Mouse (Mus musculus) kidney, postnatal 0 days (tissue): ENCODE measurements around the gene Gpatch4. TPM values are rescaled to one million over a fixed set of nuclear protein-coding genes. Genes with fewer than 3 reads are reported as not detected.
A peak's percentile ranks its signal among the peaks of the same experiment; 100 is the strongest.

Source experiments
- ATAC-seq: fragments of 200-750 bp; cut with Nextera tagmentation; replicated peaks from 2 replicates; pipeline ENCODE4 v1.8.0; 2017; ENCODE audit warnings: low read depth, moderate number of reproducible peaks, moderate TSS enrichment, moderate library complexity; ENCODE audit not compliant: low FRiP score
- DNase-seq: peaks from one replicate; pipeline ENCODE4 v3.0.0-alpha.2; 2016; ENCODE audit warnings: low spot score
- H3K27ac ChIP-seq: fragments of 300-500 bp; sonication (generic); 2 replicates; pipeline ENCODE4 v1.5.1; 2014; ENCODE audit warnings: mild to moderate bottlenecking
- H3K27me3 ChIP-seq: fragments of 300-500 bp; sonication (generic); 2 replicates; pipeline ENCODE4 v1.6.1; 2014; ENCODE audit warnings: low read length, mixed read lengths; ENCODE audit not compliant: insufficient read depth
- H3K36me3 ChIP-seq: fragments of 300-500 bp; sonication (generic); 2 replicates; pipeline ENCODE4 v1.6.1; 2014; ENCODE audit warnings: low read length, mixed read lengths; ENCODE audit not compliant: insufficient read depth
- H3K4me1 ChIP-seq: fragments of 300-500 bp; sonication (generic); replicated peaks from 2 replicates; pipeline ENCODE4 v1.6.1; 2014; ENCODE audit warnings: antibody characterized with exemption, low read length, mixed read lengths; ENCODE audit not compliant: insufficient read depth
- H3K4me2 ChIP-seq: fragments of 300-500 bp; sonication (generic); 2 replicates; pipeline ENCODE4 v1.6.1; 2014; ENCODE audit warnings: mild to moderate bottlenecking, low read length, moderate library complexity, mixed read lengths
- H3K4me3 ChIP-seq: fragments of 300-500 bp; sonication (generic); replicated peaks from 2 replicates; pipeline ENCODE4 v1.5.1; 2014; ENCODE audit warnings: low read depth, low read length
- H3K9ac ChIP-seq: fragments of 300-500 bp; sonication (generic); 2 replicates; pipeline ENCODE4 v1.6.1; 2014; ENCODE audit warnings: low read depth, low read length
- H3K9me3 ChIP-seq: fragments of 300-500 bp; sonication (generic); replicated peaks from 2 replicates; pipeline ENCODE4 v1.6.1; 2016; ENCODE audit warnings: low read length, inconsistent platforms, mixed read lengths
- CTCF ChIP-seq: IDR thresholded peaks from 2 replicates; pipeline ENCODE4 v1.5.1; 2016; ENCODE audit warnings: antibody characterized with exemption, low read depth, mild to moderate bottlenecking, moderate library complexity
- WGBS: fragments of 180-500 bp; shearing (Covaris S2); extraction: QIAGEN DNeasy Blood & Tissue Kit; methylation state at CpG from one replicate; pipeline ENCODE4 v1.1.7; 2014; 5-methylcytosine and 5-hydroxymethylcytosine counted together
- polyA plus RNA-seq: library from polyadenylated mRNA; unstranded; fragments of >200 nt; fragmentation: Nextera tagmentation; extraction: Ambion mirVana; gene quantifications from 2 replicates; pipeline ENCODE4 v1.2.1, GENCODE M21; 2015

The Gpatch4 gene
- polyA plus RNA-seq, 1 experiment from 2014 or later = 26.3 TPM

DNA sequence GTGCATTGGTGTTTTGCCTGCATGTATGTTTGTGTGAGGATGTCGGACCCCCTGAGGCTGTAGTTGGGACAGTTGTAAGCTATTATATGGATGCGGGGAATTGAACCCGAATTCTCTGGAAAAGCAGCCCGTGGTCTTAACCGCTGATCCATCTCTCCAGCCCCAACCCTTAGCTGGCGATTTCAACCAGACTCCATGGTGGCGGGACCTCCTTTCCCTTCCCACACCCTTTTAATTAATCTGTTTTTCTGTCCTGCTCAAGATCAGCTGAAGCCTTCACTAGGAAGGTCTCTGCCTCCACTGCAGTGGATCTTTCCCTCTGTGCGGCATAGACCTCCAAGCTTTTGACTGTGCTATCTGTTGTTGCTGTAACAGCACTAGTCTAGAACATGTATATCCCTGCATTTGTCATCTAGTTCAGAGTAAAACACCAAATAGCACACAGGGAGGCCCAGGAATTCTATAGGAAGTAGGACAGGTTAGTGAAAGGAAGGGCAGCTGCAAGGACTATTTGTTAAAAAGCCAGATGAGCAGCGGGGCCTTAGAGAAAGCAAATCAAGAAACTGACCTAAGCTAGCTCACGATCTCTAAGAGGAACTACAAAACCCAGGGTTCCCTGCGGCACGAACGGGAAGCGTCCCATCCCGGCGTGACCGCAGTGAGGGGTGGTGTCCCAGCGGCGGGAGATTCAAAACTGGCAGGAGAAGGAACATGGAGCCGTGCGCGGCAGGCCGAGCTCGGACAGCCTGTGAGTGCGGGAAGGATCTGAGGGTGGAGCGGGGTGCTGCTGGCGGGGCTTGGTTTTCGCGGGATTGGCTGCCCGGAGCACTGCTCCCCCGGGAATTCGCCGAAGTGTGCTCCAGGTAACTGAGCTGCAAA is 38.7 kb downstream of the Gpatch4 start, which contains the start of gene Iqgap3:
TSS of gene Iqgap3 (plus strand) at position 627 of the 879 bp plus-strand sequence.
- Histone ChIP-seq H3K9ac (peak within 1 kb of the TSS; percentile 19; the same call in 1 of the 2 replicates), H3K36me3 (no peaks in the 10 kb centered on the region), H3K4me1 (peaks cover 6% of the 10 kb centered on the region; the same call in 1 of the 2 replicates), H3K4me2 (peak within 1 kb of the TSS; percentile 82), H3K4me3 (peak within 1 kb of the TSS; percentile 63), H3K27me3 (no peaks in the 10 kb centered on the region), H3K27ac (no peak within 1 kb of the TSS), H3K9me3 (no peaks in the 10 kb centered on the region)
- peak; percentile 95 for DNase-seq
- peak; percentile 77 for ATAC-seq
- TF ChIP-seq CTCF = no peak
- WGBS = 18% methylated on average over 33 of the region's 33 CpGs

GRCm38 (mm10) chr3:88082224-88082618 is 39.3 kb downstream of the Gpatch4 start:
- DNase-seq = no peak
- no peaks in the 10 kb centered on the region for H3K9me3 ChIP-seq
- no peak for TF ChIP-seq CTCF
- H3K4me2 ChIP-seq = peak overlapping the region; percentile 82
- H3K36me3 ChIP-seq = no peaks in the 10 kb centered on the region
- ATAC-seq = no peak
- no peaks in the 10 kb centered on the region for H3K27me3 ChIP-seq
- H3K9ac ChIP-seq = peak overlapping the region; percentile 19; the same call in 1 of the 2 replicates
- no peak overlapping the region for H3K27ac ChIP-seq
- peaks cover 6% of the 10 kb centered on the region; the same call in 1 of the 2 replicates for H3K4me1 ChIP-seq
- 2% methylated on average over 13 of the region's 13 CpGs for WGBS
- peak overlapping the region; percentile 63 for H3K4me3 ChIP-seq

GRCm38 (mm10) chr3:88082663-88083062 is 39.8 kb downstream of the Gpatch4 start:
- ATAC-seq (no peak), DNase-seq (peak; percentile 19)
- peak overlapping the region; percentile 82 for H3K4me2 ChIP-seq
- no peaks in the 10 kb centered on the region for H3K36me3 ChIP-seq
- peaks cover 6% of the 10 kb centered on the region; the same call in 1 of the 2 replicates for H3K4me1 ChIP-seq
- H3K9me3 ChIP-seq = no peaks in the 10 kb centered on the region
- no peak overlapping the region for H3K27ac ChIP-seq
- H3K27me3 ChIP-seq = no peaks in the 10 kb centered on the region
- H3K9ac ChIP-seq = peak overlapping the region; percentile 19; the same call in 1 of the 2 replicates
- 10% methylated on average over 4 of the region's 4 CpGs for WGBS
- H3K4me3 ChIP-seq = peak overlapping the region; percentile 63
- no peak for TF ChIP-seq CTCF

- Histone ChIP-seq H3K4me1 (peaks cover 6% of the 10 kb centered on the region; the same call in 1 of the 2 replicates), H3K4me2 (no peak overlapping the region), H3K27me3 (no peaks in the 10 kb centered on the region), H3K27ac (no peak overlapping the region), H3K9ac (no peak overlapping the region), H3K36me3 (0 out of 2 replicates have a peak, but pooled peaks cover 8% of the 10 kb centered on the region), H3K4me3 (no peak overlapping the region), H3K9me3 (no peaks in the 10 kb centered on the region)
- no peak for ATAC-seq
- 98% methylated on average over 2 of the region's 2 CpGs for WGBS
- DNase-seq = no peak
- TF ChIP-seq CTCF = no peak
Observed at GRCm38 (mm10) chr3:88084001-88084400, 41.1 kb downstream of the Gpatch4 start.

- H3K4me1 ChIP-seq = peaks cover 6% of the 10 kb centered on the region; the same call in 1 of the 2 replicates
- no peak overlapping the region for H3K4me2 ChIP-seq
- H3K9me3 ChIP-seq = no peaks in the 10 kb centered on the region
- H3K27ac ChIP-seq = no peak overlapping the region
- no peak for DNase-seq
- H3K4me3 ChIP-seq = no peak overlapping the region
- 92% methylated on average over 9 of the region's 9 CpGs for WGBS
- 0 out of 2 replicates have a peak, but pooled peaks cover 15% of the 10 kb centered on the region for H3K36me3 ChIP-seq
- TF ChIP-seq CTCF = no peak
- no peak overlapping the region for H3K9ac ChIP-seq
- no peak for ATAC-seq
- H3K27me3 ChIP-seq = no peaks in the 10 kb centered on the region
Observed at GRCm38 (mm10) chr3:88085459-88085858, 42.6 kb downstream of the Gpatch4 start.

GRCm38 (mm10) chr3:88087688-88088087 is 44.8 kb downstream of the Gpatch4 start:
- peak; percentile 46 for DNase-seq
- peak; percentile 89 for TF ChIP-seq CTCF
- 84% methylated on average over 1 of the region's 1 CpGs for WGBS
- H3K4me1 ChIP-seq = no peaks in the 10 kb centered on the region
- H3K9me3 ChIP-seq = no peaks in the 10 kb centered on the region
- H3K9ac ChIP-seq = no peak overlapping the region
- no peak overlapping the region for H3K4me3 ChIP-seq
- peaks cover 27% of the 10 kb centered on the region for H3K36me3 ChIP-seq
- no peak overlapping the region for H3K27ac ChIP-seq
- no peaks in the 10 kb centered on the region for H3K27me3 ChIP-seq
- ATAC-seq = no peak
- no peak overlapping the region for H3K4me2 ChIP-seq
